Mouse (Mus musculus) 416B (cell line): Measurements from ENCODE around the gene Pdpn.
"Not testable (repeated sequence)": the region's sequence is repeated elsewhere in the genome, so short reads cannot be mapped to it uniquely, and the experiment has no call there.

Experiments
- DNase-seq: peaks from one replicate; pipeline ENCODE4 v3.0.0; 2011; ENCODE audit warnings: low read depth

Gene Pdpn

GRCm38 (mm10) chr4:143299325-143300070, at the start of gene Pdpn:
TSS of gene Pdpn (minus strand) at chr4:143299564.
- no peak for DNase-seq

GRCm38 (mm10) chr4:143348678-143349077, 49.3 kb upstream of the Pdpn start:
- DNase-seq: no peak

- DNase-seq: not testable (repeated sequence)
These were observed 46.1 kb upstream of the Pdpn start for GRCm38 (mm10) chr4:143345491-143345890.

DNA sequence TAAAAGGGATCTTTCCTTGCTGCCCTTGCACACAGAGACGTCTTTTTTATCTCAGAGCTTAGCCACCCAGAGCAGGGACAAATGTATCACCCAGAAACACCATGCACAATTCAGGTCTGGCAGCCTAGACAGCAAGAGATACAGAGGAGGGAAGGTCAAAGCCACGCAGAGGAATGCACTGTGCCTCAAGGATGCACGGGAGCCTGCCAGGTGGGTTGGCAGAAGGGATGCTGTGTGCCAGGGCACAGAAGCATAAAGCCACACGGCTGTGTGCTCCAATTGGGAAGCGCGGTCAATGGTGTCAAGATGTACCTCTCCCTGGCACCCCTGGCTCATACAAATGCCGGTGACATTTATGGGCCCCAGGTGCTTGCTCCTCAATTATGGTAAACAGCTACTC, 42.1 kb upstream of the Pdpn start:
- no peak for DNase-seq

- no peak for DNase-seq
These were observed 40.4 kb upstream of the Pdpn start for GRCm38 (mm10) chr4:143339808-143340207.

- DNase-seq: no peak
These were observed 36.7 kb upstream of the Pdpn start for GRCm38 (mm10) chr4:143336096-143336495.

GRCm38 (mm10) chr4:143334995-143335394, 35.6 kb upstream of the Pdpn start:
- DNase-seq: no peak

DNA sequence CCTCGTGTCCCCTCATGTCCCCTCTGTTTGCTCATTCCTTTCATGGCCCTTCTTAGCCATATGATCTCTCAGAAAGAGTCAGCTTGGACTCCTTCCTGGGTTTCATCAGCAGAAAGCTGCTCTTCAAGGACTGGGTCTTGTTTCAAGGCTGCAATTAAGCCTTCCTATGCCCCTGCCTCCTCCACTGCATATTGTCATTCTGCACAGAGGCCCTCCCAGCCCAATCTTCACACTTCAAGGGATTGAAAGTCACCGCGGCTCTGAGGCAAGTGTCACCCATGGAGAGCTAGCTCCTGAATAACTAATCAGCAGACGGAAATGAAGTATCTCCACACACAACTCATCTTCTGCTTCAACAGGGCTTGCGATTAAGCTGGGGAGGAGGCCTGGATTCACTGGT, 34.8 kb upstream of the Pdpn start:
- no peak for DNase-seq

DNA sequence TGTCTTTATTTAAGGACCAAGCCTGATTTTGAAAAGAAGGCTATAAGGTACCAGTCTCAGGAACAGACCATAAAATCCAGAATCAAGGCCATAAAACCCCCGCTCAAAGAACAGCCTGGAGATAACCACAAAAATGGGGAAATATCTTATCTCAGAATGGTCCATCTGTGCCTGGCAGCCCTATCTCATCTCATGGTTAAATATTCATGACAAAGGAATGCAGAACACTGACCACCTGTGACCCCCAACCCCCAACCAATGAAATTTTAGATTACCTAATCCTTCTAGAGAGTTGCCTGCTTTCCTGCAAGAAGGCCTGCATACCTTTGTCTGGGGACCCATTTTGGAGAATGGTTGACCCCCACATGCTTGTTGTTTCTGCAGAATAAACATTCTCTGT, 32.4 kb upstream of the Pdpn start:
- no peak for DNase-seq

DNA sequence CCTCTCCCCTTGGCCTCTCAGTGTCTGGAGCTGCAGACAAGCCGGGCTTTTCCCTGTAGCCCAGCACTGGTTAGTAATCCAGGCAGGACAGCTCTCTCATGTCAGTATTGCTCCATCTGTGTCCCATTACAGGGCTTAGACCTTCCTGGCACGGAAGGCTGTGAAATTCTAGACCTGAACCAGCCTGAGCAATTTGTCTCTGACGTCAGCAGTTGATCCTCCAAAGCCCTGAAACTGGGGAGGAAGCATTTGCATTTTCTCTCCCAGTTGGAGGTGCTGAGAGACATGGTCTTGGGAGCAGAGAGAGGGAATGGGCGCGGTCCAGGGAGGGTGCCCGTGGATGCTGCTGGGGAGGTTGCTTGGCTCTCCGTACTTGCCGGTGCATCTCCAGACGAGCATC, 31.2 kb upstream of the Pdpn start:
- no peak for DNase-seq

- no peak for DNase-seq
These were observed 26.2 kb upstream of the Pdpn start for GRCm38 (mm10) chr4:143325625-143325941.

DNA sequence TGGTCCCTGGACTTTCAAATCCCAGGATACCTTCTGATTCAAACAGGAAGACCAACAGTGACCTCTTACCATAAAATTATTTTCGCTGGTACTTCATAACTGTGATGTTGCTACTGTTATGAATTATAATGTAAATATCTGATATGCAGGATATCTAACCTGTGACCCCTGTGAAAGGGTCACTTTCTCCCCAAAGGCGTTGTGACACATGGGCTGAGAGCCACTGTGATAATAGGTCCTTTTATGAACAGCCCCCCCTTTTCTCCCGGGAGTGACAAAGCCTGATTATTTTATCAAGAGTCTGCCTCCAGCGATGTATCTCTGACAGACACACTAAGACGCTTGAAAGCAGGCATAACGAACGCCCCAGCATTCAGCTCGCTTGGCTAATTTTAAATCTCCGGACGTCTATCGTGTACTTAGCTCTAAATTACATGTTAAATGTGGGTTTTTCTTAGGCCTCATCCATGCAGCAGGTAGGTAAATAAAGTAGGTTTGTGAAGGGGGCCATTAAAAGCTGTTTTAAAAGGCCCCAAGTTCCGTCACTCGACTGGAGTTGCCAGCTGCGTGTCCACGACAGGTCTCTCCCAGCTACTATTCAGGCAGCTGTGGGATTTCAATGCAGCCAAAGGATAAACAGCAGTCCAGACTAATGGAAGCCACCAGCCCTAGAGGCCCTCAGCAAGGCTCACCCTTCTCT, 25.7 kb upstream of the Pdpn start:
- no peak for DNase-seq

DNA sequence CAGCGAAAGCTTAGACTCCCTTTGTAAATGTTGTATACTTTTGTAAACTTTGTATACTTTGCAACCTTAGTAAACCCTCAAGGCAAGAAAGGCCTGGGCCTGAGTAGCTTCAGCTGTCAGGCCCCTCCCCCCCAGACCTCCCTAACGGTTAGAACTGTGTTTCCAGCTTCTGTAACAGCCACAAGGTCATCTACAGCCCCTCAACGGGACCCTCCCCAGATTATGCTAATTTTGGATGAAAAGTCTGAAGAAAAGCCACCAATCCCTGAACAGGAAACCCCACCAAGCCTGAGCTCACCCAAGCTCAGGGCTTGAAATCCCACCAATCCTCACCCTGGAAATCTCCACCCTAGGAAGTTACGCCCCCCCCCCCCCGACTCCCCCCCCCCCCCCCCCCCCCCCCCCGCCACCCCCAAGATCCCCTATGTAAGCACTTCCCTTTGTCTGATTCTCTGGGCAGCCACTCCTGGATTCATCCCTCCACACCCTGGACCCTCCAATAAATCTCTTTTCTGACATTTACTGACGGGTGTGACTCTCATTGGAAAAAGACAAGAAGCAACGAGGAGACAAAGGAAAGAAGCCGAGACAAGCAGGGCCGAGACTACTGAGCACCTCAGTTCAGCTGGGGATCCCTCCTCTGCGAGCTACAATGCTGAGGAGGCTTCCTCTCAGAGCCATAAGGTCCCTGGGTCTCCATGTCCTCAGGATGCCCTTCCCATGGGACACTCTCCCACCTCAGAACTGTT, 25.0 kb upstream of the Pdpn start:
- DNase-seq: no peak

- no peak for DNase-seq
These were observed 13.9 kb upstream of the Pdpn start for GRCm38 (mm10) chr4:143313299-143313698.

DNA sequence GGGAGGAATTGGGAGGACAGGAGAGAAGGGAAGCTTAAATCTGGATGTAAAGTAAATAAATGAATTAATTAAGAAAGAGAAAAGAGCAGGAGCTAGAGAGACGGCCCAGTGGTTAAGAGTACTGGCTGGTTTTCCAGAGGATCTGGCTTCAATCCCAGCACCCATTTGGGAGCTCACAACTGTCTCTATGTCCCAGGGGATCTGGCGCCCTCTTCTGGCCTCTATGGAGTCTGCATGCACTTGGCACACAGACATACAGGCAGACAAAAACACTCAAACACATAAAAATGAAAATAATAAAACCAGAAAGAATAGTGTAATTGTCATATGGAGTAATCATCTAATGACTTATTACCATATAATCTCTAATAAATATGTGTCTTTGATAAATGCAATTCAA, 12.0 kb upstream of the Pdpn start:
- no peak for DNase-seq

- DNase-seq: no peak
These were observed 6.8 kb upstream of the Pdpn start for GRCm38 (mm10) chr4:143305987-143306772.

GRCm38 (mm10) chr4:143305031-143305430, 5.7 kb upstream of the Pdpn start:
- DNase-seq: no peak

GRCm38 (mm10) chr4:143302279-143302890, 3.0 kb upstream of the Pdpn start:
- no peak for DNase-seq

GRCm38 (mm10) chr4:143301875-143302274, 2.5 kb upstream of the Pdpn start:
- no peak for DNase-seq

DNA sequence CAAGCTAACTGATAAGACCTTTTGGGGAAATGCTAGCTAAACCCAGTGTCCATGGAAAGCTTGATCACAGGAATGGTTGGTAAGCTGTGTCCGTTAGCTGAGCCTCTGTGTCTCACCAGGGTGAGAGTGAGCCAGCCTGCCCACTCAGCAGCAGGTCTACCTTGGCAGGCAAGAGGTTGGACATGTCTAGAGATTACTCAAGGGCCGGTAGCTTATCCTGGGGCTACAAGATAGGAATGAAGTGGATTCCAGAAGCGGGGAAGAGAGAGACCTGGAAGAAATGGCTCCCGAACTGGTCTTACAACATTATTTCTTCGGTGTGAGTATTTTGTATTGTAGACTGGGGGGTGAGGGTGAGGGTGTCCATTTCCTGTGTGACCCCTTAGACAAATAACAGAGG, 1.7 kb upstream of the Pdpn start:
- no peak for DNase-seq

GRCm38 (mm10) chr4:143300113-143300688, 837 bp upstream of the Pdpn start:
- DNase-seq: no peak
